ENCODE assay signal across 18 mouse cellular contexts in genomic region chr7:63084351-63085003, GRCm38 (mm10).
DNase-seq lines count a peak whose midpoint lies in the region; ATAC-seq and TF ChIP-seq lines count a peak whose summit lies in the region.
"Had no signal": no experiment of that assay in that cellular context is flagged by ENCODE, and none has a peak within 500 bp of the region (broad histone marks: within the 10 kb centered on the region; RNA-seq: fewer than 3 reads in every experiment).

No protein-coding gene starts in this region.

- H3K9me3 ChIP-seq in hindbrain, embryonic 12.5 days (replicated peaks), result no peaks in the 10 kb centered on the region
- no peaks in the 10 kb centered on the region for H3K9me3 ChIP-seq in hindbrain, postnatal 0 days (ENCODE audit: low read length)
- no peaks in the 10 kb centered on the region for H3K9me3 ChIP-seq in midbrain, embryonic 16.5 days (replicated peaks; ENCODE audit: control insufficient read depth, low read length, poor library complexity, severe bottlenecking)
- no peaks in the 10 kb centered on the region for H3K9me3 ChIP-seq in midbrain, embryonic 11.5 days (ENCODE audit: control insufficient read depth, low read length)
- H3K9me3 ChIP-seq in forebrain, embryonic 14.5 days (replicated peaks; ENCODE audit: control insufficient read depth, low read length), result no peaks in the 10 kb centered on the region
- no peaks in the 10 kb centered on the region for H3K9me3 ChIP-seq in liver, embryonic 12.5 days (replicated peaks)
- H3K9me3 ChIP-seq: embryonic facial prominence, embryonic 13.5 days; limb, embryonic 12.5 days; liver, embryonic 15.5 days; stomach, embryonic 15.5 days had no signal

- H3K4me1 ChIP-seq in hindbrain, embryonic 12.5 days, result peaks cover 4% of the 10 kb centered on the region; the same call in 1 of the 2 replicates
- H3K4me1 ChIP-seq in hindbrain, postnatal 0 days (ENCODE audit: insufficient read depth, low read length), result no peaks in the 10 kb centered on the region
- no peaks in the 10 kb centered on the region for H3K4me1 ChIP-seq in midbrain, embryonic 16.5 days (ENCODE audit: control insufficient read depth, insufficient read depth, low read length)
- no peaks in the 10 kb centered on the region for H3K4me1 ChIP-seq in midbrain, embryonic 11.5 days (ENCODE audit: control insufficient read depth, insufficient read depth, low read length)
- H3K4me1 ChIP-seq in forebrain, embryonic 14.5 days (ENCODE audit: control insufficient read depth, insufficient read depth, low read length), result no peaks in the 10 kb centered on the region
- H3K4me1 ChIP-seq in liver, embryonic 12.5 days, result no peaks in the 10 kb centered on the region
- H3K4me1 ChIP-seq: embryonic facial prominence, embryonic 13.5 days; limb, embryonic 12.5 days; liver, embryonic 15.5 days; stomach, embryonic 15.5 days had no signal

- WGBS in hindbrain, embryonic 12.5 days, result 0% methylated on average over 1 of the region's 1 CpGs
- WGBS in hindbrain, postnatal 0 days, result 5% methylated on average over 1 of the region's 1 CpGs
- 0% methylated on average over 1 of the region's 1 CpGs for WGBS in midbrain, embryonic 16.5 days
- WGBS in midbrain, embryonic 11.5 days, result 0% methylated on average over 1 of the region's 1 CpGs
- WGBS in forebrain, embryonic 14.5 days, result 0% methylated on average over 1 of the region's 1 CpGs
- 0% methylated on average over 1 of the region's 1 CpGs for WGBS in liver, embryonic 12.5 days (ENCODE audit: insufficient replicate concordance)

- no peaks in the 10 kb centered on the region for H3K27me3 ChIP-seq in hindbrain, embryonic 12.5 days
- H3K27me3 ChIP-seq in hindbrain, postnatal 0 days (ENCODE audit: insufficient read depth, low read length), result no peaks in the 10 kb centered on the region
- no peaks in the 10 kb centered on the region for H3K27me3 ChIP-seq in midbrain, embryonic 16.5 days (ENCODE audit: control insufficient read depth, insufficient read depth, low read depth, low read length)
- no peaks in the 10 kb centered on the region for H3K27me3 ChIP-seq in midbrain, embryonic 11.5 days (ENCODE audit: control insufficient read depth, insufficient read depth, low read length)
- no peaks in the 10 kb centered on the region for H3K27me3 ChIP-seq in forebrain, embryonic 14.5 days (replicated peaks; ENCODE audit: control insufficient read depth, insufficient read depth, low read length)
- no peaks in the 10 kb centered on the region for H3K27me3 ChIP-seq in liver, embryonic 12.5 days (replicated peaks)
- H3K27me3 ChIP-seq: embryonic facial prominence, embryonic 13.5 days; limb, embryonic 12.5 days; liver, embryonic 15.5 days; stomach, embryonic 15.5 days had no signal

- no peak overlapping the region for H3K9ac ChIP-seq in hindbrain, embryonic 12.5 days
- H3K9ac ChIP-seq in hindbrain, postnatal 0 days (replicated peaks; ENCODE audit: low read length), result no peak overlapping the region
- H3K9ac ChIP-seq in midbrain, embryonic 16.5 days (ENCODE audit: low read depth, low read length), result no peak overlapping the region
- no peak overlapping the region for H3K9ac ChIP-seq in midbrain, embryonic 11.5 days (ENCODE audit: low read length)
- H3K9ac ChIP-seq in forebrain, embryonic 14.5 days (ENCODE audit: low read length), result no peak overlapping the region
- H3K9ac ChIP-seq in liver, embryonic 12.5 days, result no peak overlapping the region
- H3K9ac ChIP-seq: embryonic facial prominence, embryonic 13.5 days; limb, embryonic 12.5 days; liver, embryonic 15.5 days; stomach, embryonic 15.5 days had no signal

- no peak overlapping the region for H3K4me2 ChIP-seq in hindbrain, embryonic 12.5 days (replicated peaks)
- no peak overlapping the region for H3K4me2 ChIP-seq in hindbrain, postnatal 0 days (ENCODE audit: low read depth, low read length)
- H3K4me2 ChIP-seq in midbrain, embryonic 16.5 days (ENCODE audit: low read length), result no peak overlapping the region
- no peak overlapping the region for H3K4me2 ChIP-seq in midbrain, embryonic 11.5 days
- no peak overlapping the region for H3K4me2 ChIP-seq in forebrain, embryonic 14.5 days (ENCODE audit: low read length)
- no peak overlapping the region for H3K4me2 ChIP-seq in liver, embryonic 12.5 days
- H3K4me2 ChIP-seq: embryonic facial prominence, embryonic 13.5 days; limb, embryonic 12.5 days; liver, embryonic 15.5 days; stomach, embryonic 15.5 days had no signal

- no peak overlapping the region for H3K4me3 ChIP-seq in hindbrain, embryonic 12.5 days
- no peak overlapping the region for H3K4me3 ChIP-seq in hindbrain, postnatal 0 days (ENCODE audit: low read length)
- H3K4me3 ChIP-seq in midbrain, embryonic 16.5 days (ENCODE audit: low read depth, low read length), result no peak overlapping the region
- H3K4me3 ChIP-seq in midbrain, embryonic 11.5 days (ENCODE audit: low read depth, low read length), result no peak overlapping the region
- H3K4me3 ChIP-seq in forebrain, embryonic 14.5 days (ENCODE audit: low read depth, low read length), result no peak overlapping the region
- no peak overlapping the region for H3K4me3 ChIP-seq in liver, embryonic 12.5 days
- H3K4me3 ChIP-seq: embryonic facial prominence, embryonic 13.5 days; left cerebral cortex, adult 2 months; limb, embryonic 12.5 days; liver, embryonic 15.5 days; stomach, embryonic 15.5 days had no signal

- H3K36me3 ChIP-seq in hindbrain, embryonic 12.5 days, result no peaks in the 10 kb centered on the region
- H3K36me3 ChIP-seq in hindbrain, postnatal 0 days (ENCODE audit: insufficient read depth, low read length), result no peaks in the 10 kb centered on the region
- no peaks in the 10 kb centered on the region for H3K36me3 ChIP-seq in midbrain, embryonic 16.5 days (ENCODE audit: control insufficient read depth, insufficient read depth, low read length)
- no peaks in the 10 kb centered on the region for H3K36me3 ChIP-seq in midbrain, embryonic 11.5 days (ENCODE audit: control insufficient read depth, insufficient read depth, low read length)
- no peaks in the 10 kb centered on the region for H3K36me3 ChIP-seq in forebrain, embryonic 14.5 days (ENCODE audit: control insufficient read depth, insufficient read depth, low read length)
- H3K36me3 ChIP-seq in liver, embryonic 12.5 days, result no peaks in the 10 kb centered on the region
- H3K36me3 ChIP-seq: embryonic facial prominence, embryonic 13.5 days; limb, embryonic 12.5 days; liver, embryonic 15.5 days; stomach, embryonic 15.5 days had no signal

- DNase-seq in hindbrain, postnatal 0 days (ENCODE audit: low spot score), result no peak
- DNase-seq in midbrain, embryonic 11.5 days (ENCODE audit: low spot score, missing footprints), result no peak
- DNase-seq in forebrain, embryonic 14.5 days (ENCODE audit: low spot score), result peak; percentile 16
- DNase-seq in retina, embryonic 14.5 days (ENCODE audit: low spot score), result peak; percentile 5
- DNase-seq in spleen, adult 18-20 months, result no peak
- DNase-seq: adrenal gland, postnatal 36 days; cerebellum, postnatal 10 days; gastrocnemius, postnatal 10 days; heart, postnatal 10 days; thymus, postnatal 14 days had no signal

- TF ChIP-seq CTCF in hindbrain, postnatal 0 days (IDR thresholded peaks at IDR 0.05; ENCODE audit: low read depth), result no peak

- peak; percentile 40; the same call in 1 of the 2 replicates for ATAC-seq in hindbrain, embryonic 12.5 days (ENCODE audit: low FRiP score)
- ATAC-seq in hindbrain, postnatal 0 days, result no peak
- peak; percentile 72 for ATAC-seq in midbrain, embryonic 16.5 days
- no peak for ATAC-seq in midbrain, embryonic 11.5 days (ENCODE audit: low FRiP score)
- ATAC-seq in forebrain, embryonic 14.5 days, result no peak; the same call in 1 of the 2 replicates
- ATAC-seq in liver, embryonic 12.5 days, result no peak

- H3K27ac ChIP-seq in hindbrain, embryonic 12.5 days, result no peak overlapping the region
- no peak overlapping the region for H3K27ac ChIP-seq in hindbrain, postnatal 0 days
- no peak overlapping the region for H3K27ac ChIP-seq in midbrain, embryonic 16.5 days (ENCODE audit: low read length)
- no peak overlapping the region for H3K27ac ChIP-seq in midbrain, embryonic 11.5 days (ENCODE audit: low read depth, low read length)
- H3K27ac ChIP-seq in forebrain, embryonic 14.5 days (ENCODE audit: low read depth, low read length), result no peak overlapping the region
- no peak overlapping the region for H3K27ac ChIP-seq in liver, embryonic 12.5 days
- H3K27ac ChIP-seq: embryonic facial prominence, embryonic 13.5 days; left cerebral cortex, adult 2 months; limb, embryonic 12.5 days; liver, embryonic 15.5 days; stomach, embryonic 15.5 days had no signal

Comparison
In these comparisons a context has a peak if more than half of its experiments do, and no peak if none do; other contexts are left out.
1. ATAC-seq: peak in hindbrain, embryonic 12.5 days (single experiment) and midbrain, embryonic 16.5 days (single experiment); none in hindbrain, postnatal 0 days (single experiment), midbrain, embryonic 11.5 days (single experiment), forebrain, embryonic 14.5 days (single experiment) and liver, embryonic 12.5 days (single experiment).
2. DNase-seq: peak in forebrain, embryonic 14.5 days (single experiment) and retina, embryonic 14.5 days (single experiment); none in hindbrain, postnatal 0 days (single experiment), midbrain, embryonic 11.5 days (single experiment) and spleen, adult 18-20 months (0 of 2).